Mouse (Mus musculus) embryonic fibroblast, embryonic 13.5 days (primary cell): ENCODE measurements around the gene Tbc1d1.

Experiments
- CTCF ChIP-seq: IDR thresholded peaks from 2 replicates; pipeline ENCODE4 v1.5.1; 2011; ENCODE audit warnings: mild to moderate bottlenecking, control low read depth, low read length, moderate library complexity, borderline replicate concordance; ENCODE audit not compliant: insufficient read depth
- POLR2A ChIP-seq: IDR thresholded peaks from 2 replicates; pipeline ENCODE4 v1.6.1; 2011; ENCODE audit warnings: low read depth, mild to moderate bottlenecking, control low read depth, low read length, moderate library complexity

DNA sequence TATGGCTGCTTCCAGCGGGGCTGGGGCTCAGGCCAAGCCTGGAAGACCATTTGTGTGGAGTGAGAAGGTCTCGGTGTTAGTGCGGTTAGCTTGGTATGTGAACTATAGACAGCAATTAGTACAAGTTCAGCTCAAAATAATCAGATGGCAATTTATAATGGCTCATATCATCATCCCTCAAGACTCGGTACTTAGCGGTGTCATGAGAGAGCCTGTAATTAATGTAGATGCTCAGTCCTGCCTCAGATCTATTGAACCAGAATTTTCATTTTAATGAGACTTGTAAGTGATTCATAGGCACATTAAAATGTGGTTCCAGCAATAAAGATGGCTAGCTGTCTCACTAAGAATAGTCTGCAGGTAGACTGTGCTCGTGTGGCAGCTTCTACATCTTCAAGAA lies 51.7 kb downstream of the Tbc1d1 start:
- TF ChIP-seq POLR2A (no peak), CTCF (no peak)
